Mouse (Mus musculus) heart, embryonic 10.5 days (tissue): Measurements from ENCODE around the gene Kctd21. TPM values are rescaled to one million over a fixed set of nuclear protein-coding genes. Genes with fewer than 3 reads are reported as not detected.

ENCODE experiments used
- DNase-seq: peaks from one replicate; pipeline ENCODE4 v3.0.0-alpha.2; 2017; ENCODE audit warnings: low spot score
- H3K27ac ChIP-seq: fragments of 300-500 bp; sonication (generic); 2 replicates; pipeline ENCODE4 v1.5.1; 2016; ENCODE audit warnings: mild to moderate bottlenecking
- H3K27me3 ChIP-seq: fragments of 300-500 bp; sonication (generic); 2 replicates; pipeline ENCODE4 v1.6.1; 2016; ENCODE audit warnings: mild to moderate bottlenecking; ENCODE audit not compliant: poor library complexity, insufficient read depth, severe bottlenecking
- H3K36me3 ChIP-seq: fragments of 300-500 bp; sonication (generic); 2 replicates; pipeline ENCODE4 v1.6.1; 2016; ENCODE audit warnings: mild to moderate bottlenecking, moderate library complexity
- H3K4me1 ChIP-seq: fragments of 300-500 bp; sonication (generic); 2 replicates; pipeline ENCODE4 v1.6.1; 2016; ENCODE audit warnings: mild to moderate bottlenecking
- H3K4me3 ChIP-seq: fragments of 300-500 bp; sonication (generic); 2 replicates; pipeline ENCODE4 v1.5.1; 2016; ENCODE audit warnings: mild to moderate bottlenecking, moderate library complexity
- H3K9me3 ChIP-seq: fragments of 300-500 bp; sonication (generic); 2 replicates; pipeline ENCODE4 v1.6.1; 2016; ENCODE audit warnings: mild to moderate bottlenecking, moderate library complexity
- WGBS: fragments of 180-500 bp; shearing (Covaris S2); methylation state at CpG from one replicate; pipeline ENCODE4 v1.1.7; 2016; 5-methylcytosine and 5-hydroxymethylcytosine counted together
- polyA plus RNA-seq: library from polyadenylated mRNA; unstranded; fragments of >200 nt; fragmentation: Nextera tagmentation; extraction: Ambion mirVana; gene quantifications from 2 replicates; pipeline ENCODE4 v1.2.1, GENCODE M21; 2016

Kctd21 gene
- polyA plus RNA-seq, 1 experiment from 2014 or later, result 4.1 TPM

- peaks cover 39% of the 10 kb centered on the region for H3K4me1 ChIP-seq
- no peaks in the 10 kb centered on the region for H3K9me3 ChIP-seq
- H3K27me3 ChIP-seq, result peaks cover 5% of the 10 kb centered on the region; the same call in 1 of the 2 replicates
- DNase-seq, result peak; percentile 62
- H3K4me3 ChIP-seq, result no peak overlapping the region
- H3K27ac ChIP-seq, result peak overlapping the region; percentile 22; the same call in 1 of the 2 replicates
- peaks cover 7% of the 10 kb centered on the region; the same call in 1 of the 2 replicates for H3K36me3 ChIP-seq
- WGBS, result 52% methylated on average over 10 of the region's 10 CpGs
Measured at GRCm38 (mm10) chr7:97345229-97345871, 13.2 kb downstream of the Kctd21 start.

- 74% methylated on average over 9 of the region's 9 CpGs for WGBS
- Histone ChIP-seq H3K4me3 (no peak overlapping the region), H3K27ac (no peak overlapping the region), H3K4me1 (peaks cover 33% of the 10 kb centered on the region), H3K36me3 (peaks cover 7% of the 10 kb centered on the region; the same call in 1 of the 2 replicates), H3K27me3 (peaks cover 8% of the 10 kb centered on the region; the same call in 1 of the 2 replicates), H3K9me3 (no peaks in the 10 kb centered on the region)
- peak; percentile 52 for DNase-seq
Measured at GRCm38 (mm10) chr7:97346111-97346821, 14.1 kb downstream of the Kctd21 start.

GRCm38 (mm10) chr7:97346822-97347166 is 14.7 kb downstream of the Kctd21 start:
- peak; percentile 52 for DNase-seq
- Histone ChIP-seq H3K4me1 (peaks cover 28% of the 10 kb centered on the region), H3K9me3 (no peaks in the 10 kb centered on the region), H3K36me3 (peaks cover 7% of the 10 kb centered on the region; the same call in 1 of the 2 replicates), H3K27ac (no peak overlapping the region), H3K4me3 (no peak overlapping the region), H3K27me3 (peaks cover 8% of the 10 kb centered on the region; the same call in 1 of the 2 replicates)
- WGBS, result 74% methylated on average over 4 of the region's 4 CpGs

GRCm38 (mm10) chr7:97347464-97347863 is 15.3 kb downstream of the Kctd21 start:
- no peak overlapping the region for H3K27ac ChIP-seq
- DNase-seq, result peak; percentile 66
- peaks cover 23% of the 10 kb centered on the region for H3K4me1 ChIP-seq
- peaks cover 8% of the 10 kb centered on the region; the same call in 1 of the 2 replicates for H3K27me3 ChIP-seq
- no peak overlapping the region for H3K4me3 ChIP-seq
- 94% methylated on average over 15 of the region's 15 CpGs for WGBS
- peaks cover 7% of the 10 kb centered on the region; the same call in 1 of the 2 replicates for H3K36me3 ChIP-seq
- H3K9me3 ChIP-seq, result no peaks in the 10 kb centered on the region

GRCm38 (mm10) chr7:97348318-97348717 is 16.2 kb downstream of the Kctd21 start:
- Histone ChIP-seq H3K27me3 (peaks cover 8% of the 10 kb centered on the region; the same call in 1 of the 2 replicates), H3K4me1 (peaks cover 15% of the 10 kb centered on the region), H3K4me3 (no peak overlapping the region), H3K27ac (no peak overlapping the region), H3K9me3 (no peaks in the 10 kb centered on the region), H3K36me3 (peaks cover 7% of the 10 kb centered on the region; the same call in 1 of the 2 replicates)
- 85% methylated on average over 3 of the region's 3 CpGs for WGBS
- peak; percentile 58 for DNase-seq

GRCm38 (mm10) chr7:97348836-97349235 is 16.7 kb downstream of the Kctd21 start:
- Histone ChIP-seq H3K4me3 (no peak overlapping the region), H3K27ac (no peak overlapping the region), H3K9me3 (no peaks in the 10 kb centered on the region), H3K4me1 (peaks cover 12% of the 10 kb centered on the region), H3K27me3 (peaks cover 8% of the 10 kb centered on the region; the same call in 1 of the 2 replicates), H3K36me3 (peaks cover 7% of the 10 kb centered on the region; the same call in 1 of the 2 replicates)
- no peak for DNase-seq
- 77% methylated on average over 5 of the region's 5 CpGs for WGBS

GRCm38 (mm10) chr7:97349438-97349837 is 17.3 kb downstream of the Kctd21 start:
- no peaks in the 10 kb centered on the region for H3K9me3 ChIP-seq
- peaks cover 8% of the 10 kb centered on the region; the same call in 1 of the 2 replicates for H3K27me3 ChIP-seq
- peaks cover 12% of the 10 kb centered on the region for H3K4me1 ChIP-seq
- no peak overlapping the region for H3K27ac ChIP-seq
- peak; percentile 53 for DNase-seq
- H3K36me3 ChIP-seq, result peaks cover 7% of the 10 kb centered on the region; the same call in 1 of the 2 replicates
- no peak overlapping the region for H3K4me3 ChIP-seq
- WGBS, result 79% methylated on average over 6 of the region's 6 CpGs

- WGBS, result 84% methylated on average over 5 of the region's 5 CpGs
- Histone ChIP-seq H3K36me3 (peaks cover 7% of the 10 kb centered on the region; the same call in 1 of the 2 replicates), H3K27me3 (peaks cover 8% of the 10 kb centered on the region; the same call in 1 of the 2 replicates), H3K4me1 (peaks cover 10% of the 10 kb centered on the region), H3K27ac (no peak overlapping the region), H3K4me3 (no peak overlapping the region), H3K9me3 (no peaks in the 10 kb centered on the region)
- DNase-seq, result peak; percentile 70
Measured at GRCm38 (mm10) chr7:97350891-97351290, 18.8 kb downstream of the Kctd21 start.

- no peak overlapping the region for H3K4me3 ChIP-seq
- WGBS, result 84% methylated on average over 11 of the region's 11 CpGs
- no peaks in the 10 kb centered on the region for H3K9me3 ChIP-seq
- H3K4me1 ChIP-seq, result peaks cover 10% of the 10 kb centered on the region
- peak; percentile 60 for DNase-seq
- no peak overlapping the region for H3K27ac ChIP-seq
- H3K27me3 ChIP-seq, result peaks cover 11% of the 10 kb centered on the region; the same call in 1 of the 2 replicates
- H3K36me3 ChIP-seq, result peaks cover 7% of the 10 kb centered on the region; the same call in 1 of the 2 replicates
Measured at GRCm38 (mm10) chr7:97351792-97352513, 19.8 kb downstream of the Kctd21 start.

GRCm38 (mm10) chr7:97353356-97353755 is 21.2 kb downstream of the Kctd21 start:
- Histone ChIP-seq H3K4me1 (peaks cover 10% of the 10 kb centered on the region), H3K36me3 (no peaks in the 10 kb centered on the region), H3K9me3 (no peaks in the 10 kb centered on the region), H3K4me3 (no peak overlapping the region), H3K27me3 (peaks cover 14% of the 10 kb centered on the region; the same call in 1 of the 2 replicates), H3K27ac (no peak overlapping the region)
- WGBS, result 88% methylated on average over 6 of the region's 6 CpGs
- DNase-seq, result peak; percentile 52

GRCm38 (mm10) chr7:97355068-97355841 is 23.1 kb downstream of the Kctd21 start:
- Histone ChIP-seq H3K4me3 (no peak overlapping the region), H3K36me3 (no peaks in the 10 kb centered on the region), H3K9me3 (no peaks in the 10 kb centered on the region), H3K27me3 (peaks cover 10% of the 10 kb centered on the region; the same call in 1 of the 2 replicates), H3K27ac (0 out of 2 replicates have a peak overlapping the region, but pooled peaks have one; percentile 1), H3K4me1 (peaks cover 10% of the 10 kb centered on the region)
- DNase-seq, result peak; percentile 76
- WGBS, result 28% methylated on average over 13 of the region's 13 CpGs

- WGBS, result 69% methylated on average over 5 of the region's 5 CpGs
- H3K27me3 ChIP-seq, result 0 out of 2 replicates have a peak, but pooled peaks cover 6% of the 10 kb centered on the region
- H3K36me3 ChIP-seq, result no peaks in the 10 kb centered on the region
- no peaks in the 10 kb centered on the region for H3K9me3 ChIP-seq
- no peak overlapping the region for H3K27ac ChIP-seq
- H3K4me3 ChIP-seq, result no peak overlapping the region
- peak; percentile 64 for DNase-seq
- peaks cover 10% of the 10 kb centered on the region for H3K4me1 ChIP-seq
Measured at GRCm38 (mm10) chr7:97356253-97356652, 24.1 kb downstream of the Kctd21 start.
